Mouse (Mus musculus): ENCODE results near the gene Cc2d1a. TPM values are rescaled to one million over a fixed set of nuclear protein-coding genes. Genes with fewer than 3 reads are reported as not detected.

The Cc2d1a gene
- polyA plus RNA-seq, 1 experiment from 2014 or later, result 24.8 TPM

DNA sequence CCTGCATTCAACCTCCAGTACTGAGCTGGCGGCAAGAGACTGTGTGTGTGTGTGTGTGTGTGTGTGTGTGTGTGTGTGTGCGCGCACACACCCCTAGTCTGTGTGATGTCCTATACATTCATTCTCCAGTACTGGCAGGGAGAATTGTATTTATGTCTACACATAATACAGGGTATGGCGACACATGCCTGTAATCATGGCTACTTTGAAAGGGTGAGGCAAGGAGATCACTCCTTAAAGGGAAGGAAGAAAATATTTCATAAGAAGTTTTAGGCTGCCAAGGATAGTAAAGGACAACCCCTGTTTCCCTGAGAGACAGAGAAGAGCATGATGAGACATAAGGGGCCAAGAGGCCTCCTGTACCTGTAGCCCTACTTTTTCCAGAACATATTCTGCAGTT lies 9.9 kb upstream of the Cc2d1a start:
- DNase-seq (ENCODE audit: low spot score), result no peak
- no peaks in the 10 kb centered on the region for H3K9me3 ChIP-seq (replicated peaks)
- peaks cover 20% of the 10 kb centered on the region; the same call in 1 of the 2 replicates for H3K36me3 ChIP-seq
- H3K4me3 ChIP-seq, result no peak overlapping the region
- no peaks in the 10 kb centered on the region for H3K27me3 ChIP-seq (ENCODE audit: low read depth, poor library complexity, severe bottlenecking)
- H3K4me1 ChIP-seq, result no peaks in the 10 kb centered on the region
- no peak overlapping the region for H3K27ac ChIP-seq
- WGBS, result 91% methylated on average over 4 of the region's 4 CpGs

DNA sequence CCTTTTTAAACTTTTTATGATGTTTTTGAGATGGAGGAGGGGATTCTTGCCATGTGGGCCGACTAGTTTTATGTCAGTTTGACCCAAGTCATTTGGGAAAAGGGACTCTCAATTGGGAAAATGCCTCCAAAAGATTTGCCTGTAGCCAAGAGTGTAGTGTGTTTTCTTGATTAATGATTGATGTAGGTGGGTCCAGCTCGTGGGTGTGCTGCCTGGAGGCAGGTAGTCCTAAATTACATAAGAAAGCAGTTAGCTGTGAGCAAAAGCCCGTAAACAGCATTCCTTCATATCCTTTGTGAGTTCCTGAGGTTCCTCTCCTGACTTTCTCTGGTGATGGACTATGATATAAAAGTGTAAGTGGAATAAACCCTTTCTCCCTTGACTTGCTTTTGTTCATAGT lies 1.4 kb upstream of the Cc2d1a start:
- H3K4me3 ChIP-seq, result no peak overlapping the region
- DNase-seq (ENCODE audit: low spot score), result no peak
- peaks cover 15% of the 10 kb centered on the region for H3K36me3 ChIP-seq
- H3K27me3 ChIP-seq (ENCODE audit: low read depth, poor library complexity, severe bottlenecking), result no peaks in the 10 kb centered on the region
- WGBS, result 67% methylated on average over 3 of the region's 3 CpGs
- no peak overlapping the region for H3K27ac ChIP-seq
- no peaks in the 10 kb centered on the region for H3K9me3 ChIP-seq (replicated peaks)
- H3K4me1 ChIP-seq, result peaks cover 24% of the 10 kb centered on the region

DNA sequence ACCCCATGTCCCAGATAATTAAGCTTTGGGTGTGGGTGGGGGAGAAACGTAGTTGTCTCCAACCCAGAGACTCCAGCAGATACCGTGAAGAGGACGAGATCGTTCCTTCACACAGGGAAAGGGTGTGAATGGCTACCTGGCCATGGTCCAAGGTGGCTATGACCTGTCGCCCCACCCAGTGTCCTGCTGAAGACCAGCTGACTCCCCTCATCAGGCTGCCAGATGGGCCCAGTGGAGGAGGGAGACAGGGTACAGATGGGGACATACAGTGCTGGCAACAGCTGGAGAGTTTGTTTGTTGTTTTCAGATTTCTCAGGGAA lies 755 bp upstream of the Cc2d1a start:
- Histone ChIP-seq H3K4me3 (peak overlapping the region; percentile 72), H3K27me3 (ENCODE audit: low read depth, poor library complexity, severe bottlenecking) (no peaks in the 10 kb centered on the region), H3K4me1 (peaks cover 24% of the 10 kb centered on the region), H3K36me3 (peaks cover 21% of the 10 kb centered on the region), H3K27ac (peak overlapping the region; percentile 89), H3K9me3 (replicated peaks) (no peaks in the 10 kb centered on the region)
- 96% methylated on average over 5 of the region's 5 CpGs for WGBS
- DNase-seq (ENCODE audit: low spot score), result no peak

DNA sequence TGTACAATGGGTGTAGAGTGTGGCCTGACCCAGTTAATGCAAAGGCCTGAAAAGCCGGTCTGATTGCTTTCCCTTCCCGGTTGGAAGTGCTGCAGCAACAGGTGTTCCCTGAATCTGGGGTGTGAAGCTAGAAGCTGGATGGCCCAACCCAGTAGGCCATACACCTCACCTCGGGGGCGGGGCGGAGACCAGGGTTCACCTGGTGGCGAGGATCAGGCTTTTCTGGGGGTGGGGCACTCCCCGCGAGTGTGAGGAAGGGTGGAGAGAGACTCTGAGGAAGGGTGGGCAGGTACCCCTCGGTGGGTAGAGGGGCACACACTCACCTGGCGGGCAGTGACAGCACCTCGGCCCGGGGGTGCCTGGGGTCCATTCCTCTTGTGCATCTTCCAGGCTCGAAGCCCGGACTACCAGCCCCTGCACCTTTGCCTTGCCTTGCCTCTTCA lies 391 bp downstream of the Cc2d1a start:
- H3K4me1 ChIP-seq, result peaks cover 24% of the 10 kb centered on the region
- peak overlapping the region; percentile 89 for H3K27ac ChIP-seq
- WGBS, result 6% methylated on average over 14 of the region's 14 CpGs
- H3K4me3 ChIP-seq, result peak overlapping the region; percentile 72
- no peaks in the 10 kb centered on the region for H3K27me3 ChIP-seq (ENCODE audit: low read depth, poor library complexity, severe bottlenecking)
- H3K9me3 ChIP-seq (replicated peaks), result no peaks in the 10 kb centered on the region
- DNase-seq (ENCODE audit: low spot score), result no peak
- H3K36me3 ChIP-seq, result peaks cover 32% of the 10 kb centered on the region

DNA sequence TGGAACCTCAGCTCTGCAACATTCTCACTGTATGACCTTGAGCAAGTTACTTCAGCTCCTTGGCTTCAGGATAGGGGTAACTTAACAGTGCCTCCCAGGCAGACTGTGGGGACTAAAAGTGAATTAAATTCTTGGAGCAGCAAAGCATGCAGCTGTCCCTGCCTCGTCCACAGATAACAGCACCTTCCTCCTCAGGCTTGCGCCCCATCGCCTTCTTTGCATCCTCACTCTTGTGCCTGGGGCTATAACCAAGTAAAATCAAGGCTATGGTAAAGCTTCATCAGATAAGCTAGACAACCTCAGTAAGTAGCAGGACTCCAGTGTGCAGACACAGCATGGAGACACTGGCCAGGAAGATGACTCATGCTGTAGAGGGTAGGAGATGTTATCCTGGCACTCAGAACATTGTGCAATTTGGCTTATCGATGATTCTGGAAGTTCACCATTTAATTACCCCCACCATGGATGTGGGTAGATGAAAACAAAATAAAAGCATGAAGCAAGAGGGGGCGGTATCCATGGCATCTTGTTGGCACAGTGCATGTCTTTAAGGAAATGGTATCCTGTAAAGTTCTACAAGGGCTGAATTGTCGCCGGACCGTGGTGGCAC lies 3.0 kb downstream of the Cc2d1a start:
- Histone ChIP-seq H3K4me1 (peaks cover 24% of the 10 kb centered on the region), H3K27ac (no peak overlapping the region), H3K27me3 (ENCODE audit: low read depth, poor library complexity, severe bottlenecking) (no peaks in the 10 kb centered on the region), H3K36me3 (peaks cover 57% of the 10 kb centered on the region), H3K9me3 (replicated peaks) (no peaks in the 10 kb centered on the region), H3K4me3 (no peak overlapping the region)
- DNase-seq (ENCODE audit: low spot score), result no peak
- WGBS, result 94% methylated on average over 8 of the region's 8 CpGs

DNA sequence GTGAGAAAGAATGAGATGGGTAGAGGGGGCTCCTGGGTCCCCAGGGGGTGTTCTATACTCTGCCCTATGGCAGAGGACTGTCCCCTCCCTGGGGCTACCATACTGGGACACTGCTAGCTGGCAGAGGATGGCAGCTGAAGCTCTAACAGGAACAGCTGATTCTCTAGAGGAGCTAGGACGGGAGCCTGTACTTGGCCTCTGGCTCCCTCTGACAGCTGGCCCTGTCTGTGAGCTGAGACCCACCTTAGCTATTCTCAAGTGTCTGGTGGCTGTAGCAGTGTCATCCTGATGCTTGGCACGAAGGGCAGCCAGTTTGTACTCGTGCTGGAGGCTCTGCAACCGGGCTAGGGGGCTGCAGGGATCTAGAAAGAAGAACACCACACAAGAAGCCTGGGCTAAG lies 6.9 kb downstream of the Cc2d1a start:
- DNase-seq (ENCODE audit: low spot score), result no peak
- Histone ChIP-seq H3K4me3 (no peak overlapping the region), H3K4me1 (no peaks in the 10 kb centered on the region), H3K9me3 (replicated peaks) (no peaks in the 10 kb centered on the region), H3K36me3 (peaks cover 92% of the 10 kb centered on the region), H3K27ac (no peak overlapping the region), H3K27me3 (ENCODE audit: low read depth, poor library complexity, severe bottlenecking) (no peaks in the 10 kb centered on the region)
- WGBS, result 91% methylated on average over 4 of the region's 4 CpGs

DNA sequence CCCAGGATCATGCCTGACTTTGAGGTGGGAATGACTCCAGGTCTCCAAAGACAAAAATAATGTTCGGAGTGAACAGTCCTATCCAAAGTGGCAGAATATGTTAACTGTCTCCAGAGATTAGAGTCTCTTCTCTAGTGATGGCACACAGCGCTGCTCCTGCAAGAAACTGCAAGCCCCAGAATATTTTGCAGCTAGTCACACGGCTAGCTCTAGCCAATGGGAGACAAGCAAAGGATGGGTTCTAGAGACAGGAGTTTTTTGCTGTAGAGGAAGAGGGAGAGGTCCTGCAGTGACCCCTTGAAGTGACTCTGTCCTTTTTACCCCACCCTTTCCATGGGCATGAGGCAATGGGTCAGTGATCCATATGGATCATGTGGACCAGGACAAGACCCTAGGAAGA lies 9.9 kb downstream of the Cc2d1a start:
- Histone ChIP-seq H3K4me1 (no peaks in the 10 kb centered on the region), H3K27me3 (ENCODE audit: low read depth, poor library complexity, severe bottlenecking) (no peaks in the 10 kb centered on the region), H3K4me3 (no peak overlapping the region), H3K9me3 (replicated peaks) (no peaks in the 10 kb centered on the region), H3K27ac (no peak overlapping the region), H3K36me3 (peaks cover 99% of the 10 kb centered on the region)
- no peak for DNase-seq (ENCODE audit: low spot score)
- 92% methylated on average over 3 of the region's 3 CpGs for WGBS

DNA sequence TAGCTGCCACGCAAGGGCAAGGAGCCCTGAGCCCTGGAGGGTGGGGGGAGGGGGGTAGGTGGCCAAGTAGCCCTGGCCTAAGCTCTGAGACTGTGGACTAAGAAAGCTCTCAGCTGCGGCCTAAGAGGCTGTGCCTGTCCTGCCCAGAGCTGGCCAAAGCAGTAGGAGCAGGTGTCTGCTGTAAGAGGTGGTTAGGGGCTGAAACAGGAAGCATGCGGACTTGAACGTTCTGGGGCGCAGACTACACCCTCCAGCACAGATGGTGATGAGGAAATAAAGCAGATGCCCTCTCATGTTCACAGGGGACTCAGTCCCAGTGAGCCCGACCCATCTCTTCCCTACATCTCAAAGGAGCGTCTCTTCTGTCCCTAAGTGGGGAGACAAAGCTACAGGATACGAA lies 15.5 kb downstream of the Cc2d1a start:
- no peak for DNase-seq (ENCODE audit: low spot score)
- Histone ChIP-seq H3K27me3 (ENCODE audit: low read depth, poor library complexity, severe bottlenecking) (peaks cover 10% of the 10 kb centered on the region; the same call in 1 of the 2 replicates), H3K27ac (no peak overlapping the region), H3K9me3 (replicated peaks) (no peaks in the 10 kb centered on the region), H3K4me1 (peaks cover 16% of the 10 kb centered on the region), H3K36me3 (peaks cover 64% of the 10 kb centered on the region), H3K4me3 (0 out of 2 replicates have a peak overlapping the region, but pooled peaks have one; percentile 6)
- 89% methylated on average over 8 of the region's 8 CpGs for WGBS

DNA sequence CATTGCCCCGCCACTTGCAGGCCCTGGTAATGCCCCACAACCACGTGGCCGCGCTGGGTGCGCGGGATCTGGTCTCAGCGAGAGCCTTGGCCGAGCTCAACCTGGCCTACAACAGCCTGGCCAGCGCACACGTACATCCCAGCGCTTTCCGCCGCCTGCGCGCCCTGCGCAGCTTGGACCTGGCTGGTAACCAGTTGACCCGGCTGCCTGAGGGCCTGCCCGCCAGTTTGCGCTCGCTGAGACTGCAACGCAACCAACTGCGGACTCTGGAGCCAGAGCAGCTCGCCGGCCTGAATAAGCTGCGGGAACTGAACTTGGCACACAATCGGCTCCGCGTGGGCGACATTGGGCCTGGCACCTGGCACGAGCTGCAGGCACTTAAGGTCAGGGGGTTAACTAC lies 16.9 kb downstream of the Cc2d1a start:
- Histone ChIP-seq H3K36me3 (peaks cover 50% of the 10 kb centered on the region), H3K9me3 (replicated peaks) (no peaks in the 10 kb centered on the region), H3K4me1 (peaks cover 28% of the 10 kb centered on the region), H3K4me3 (no peak overlapping the region), H3K27ac (0 out of 2 replicates have a peak overlapping the region, but pooled peaks have one; percentile 3), H3K27me3 (ENCODE audit: low read depth, poor library complexity, severe bottlenecking) (peaks cover 10% of the 10 kb centered on the region; the same call in 1 of the 2 replicates)
- peak; percentile 43 for DNase-seq (ENCODE audit: low spot score)
- 42% methylated on average over 30 of the region's 30 CpGs for WGBS

DNA sequence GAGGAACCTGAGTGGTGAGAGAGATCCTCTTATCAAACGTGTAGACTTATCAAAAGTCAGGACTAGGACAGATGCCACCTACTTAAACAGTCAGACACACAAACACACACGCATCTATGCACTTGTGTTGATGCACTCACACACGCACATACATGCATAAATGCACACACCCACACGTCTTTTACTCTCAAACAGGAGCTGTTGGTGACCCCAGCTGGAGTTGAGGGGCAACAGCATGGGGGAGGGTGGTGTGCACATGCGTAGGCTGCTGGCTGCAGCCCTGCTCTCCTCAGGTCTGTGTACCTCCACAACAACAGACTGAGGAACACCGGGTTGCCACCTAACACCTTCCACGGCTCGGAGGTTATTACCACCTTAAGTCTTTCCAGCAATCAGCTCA lies 19.5 kb downstream of the Cc2d1a start:
- H3K9me3 ChIP-seq (replicated peaks), result no peaks in the 10 kb centered on the region
- H3K4me3 ChIP-seq, result no peak overlapping the region
- peaks cover 24% of the 10 kb centered on the region for H3K36me3 ChIP-seq
- H3K27ac ChIP-seq, result no peak overlapping the region
- H3K27me3 ChIP-seq (ENCODE audit: low read depth, poor library complexity, severe bottlenecking), result peaks cover 10% of the 10 kb centered on the region; the same call in 1 of the 2 replicates
- DNase-seq (ENCODE audit: low spot score), result no peak
- peaks cover 34% of the 10 kb centered on the region for H3K4me1 ChIP-seq
- WGBS, result 68% methylated on average over 8 of the region's 8 CpGs

DNA sequence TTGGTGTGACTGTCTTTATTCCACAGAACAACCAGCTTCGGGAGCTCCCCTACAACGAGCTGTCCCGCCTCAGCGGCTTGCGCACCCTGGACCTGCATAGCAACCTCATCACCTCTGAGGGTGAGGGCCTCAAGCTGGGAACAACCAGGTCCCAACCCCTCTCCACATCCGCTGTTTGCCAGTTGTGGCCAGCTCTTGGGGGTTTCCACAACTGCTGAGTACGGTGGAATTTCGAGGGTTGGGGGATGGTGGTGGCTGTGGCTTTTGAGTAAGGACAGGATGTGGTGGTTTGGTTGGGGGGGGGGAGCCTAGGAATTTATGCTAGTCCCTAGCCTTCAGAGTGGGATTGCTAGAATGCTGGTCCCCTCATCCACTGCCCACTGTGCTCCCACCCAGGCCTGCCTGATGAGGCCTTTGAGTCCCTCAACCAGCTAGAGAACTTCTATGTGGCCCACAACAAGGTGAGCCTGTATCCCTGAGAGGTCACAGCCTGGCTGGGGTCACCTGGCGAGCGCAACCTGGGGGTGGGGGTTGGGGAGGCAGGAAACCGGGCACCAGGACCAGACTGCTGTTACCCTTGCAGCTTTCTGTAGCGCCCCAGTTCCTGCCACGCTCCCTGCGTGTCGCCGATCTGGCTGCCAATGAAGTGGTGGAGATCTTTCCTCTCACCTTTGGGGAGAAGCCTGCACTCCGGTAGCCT lies 20.4 kb downstream of the Cc2d1a start:
- no peaks in the 10 kb centered on the region for H3K9me3 ChIP-seq (replicated peaks)
- 62% methylated on average over 17 of the region's 17 CpGs for WGBS
- peaks cover 15% of the 10 kb centered on the region for H3K36me3 ChIP-seq
- H3K4me1 ChIP-seq, result peaks cover 34% of the 10 kb centered on the region
- peaks cover 10% of the 10 kb centered on the region; the same call in 1 of the 2 replicates for H3K27me3 ChIP-seq (ENCODE audit: low read depth, poor library complexity, severe bottlenecking)
- DNase-seq (ENCODE audit: low spot score), result no peak
- peak overlapping the region; percentile 66 for H3K27ac ChIP-seq
- no peak overlapping the region for H3K4me3 ChIP-seq

DNA sequence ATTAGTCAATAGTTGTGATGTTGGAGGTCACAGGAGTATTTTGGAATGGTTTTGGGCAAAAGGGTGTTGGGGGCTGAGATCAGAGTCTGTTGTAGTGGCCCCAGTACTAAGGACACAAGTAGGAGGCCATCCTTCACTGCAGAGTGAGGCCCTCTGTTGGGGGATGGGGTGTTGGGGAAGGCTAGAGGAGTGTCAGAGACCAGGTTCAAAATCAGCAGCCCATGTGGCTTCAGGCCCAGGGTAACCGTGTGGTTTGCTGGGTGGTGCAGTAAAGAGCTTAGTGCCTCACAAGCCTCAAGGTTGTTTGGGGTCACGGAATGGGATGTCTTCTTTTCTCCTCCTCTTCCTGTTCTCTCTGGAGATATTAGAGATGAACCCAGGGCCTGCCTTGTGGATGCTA lies 21.0 kb downstream of the Cc2d1a start:
- H3K4me1 ChIP-seq, result peaks cover 34% of the 10 kb centered on the region
- peaks cover 10% of the 10 kb centered on the region; the same call in 1 of the 2 replicates for H3K27me3 ChIP-seq (ENCODE audit: low read depth, poor library complexity, severe bottlenecking)
- peaks cover 9% of the 10 kb centered on the region for H3K36me3 ChIP-seq
- H3K4me3 ChIP-seq, result no peak overlapping the region
- no peak for DNase-seq (ENCODE audit: low spot score)
- peak overlapping the region; percentile 66; the same call in 1 of the 2 replicates for H3K27ac ChIP-seq
- WGBS, result 71% methylated on average over 2 of the region's 2 CpGs
- H3K9me3 ChIP-seq (replicated peaks), result no peaks in the 10 kb centered on the region

DNA sequence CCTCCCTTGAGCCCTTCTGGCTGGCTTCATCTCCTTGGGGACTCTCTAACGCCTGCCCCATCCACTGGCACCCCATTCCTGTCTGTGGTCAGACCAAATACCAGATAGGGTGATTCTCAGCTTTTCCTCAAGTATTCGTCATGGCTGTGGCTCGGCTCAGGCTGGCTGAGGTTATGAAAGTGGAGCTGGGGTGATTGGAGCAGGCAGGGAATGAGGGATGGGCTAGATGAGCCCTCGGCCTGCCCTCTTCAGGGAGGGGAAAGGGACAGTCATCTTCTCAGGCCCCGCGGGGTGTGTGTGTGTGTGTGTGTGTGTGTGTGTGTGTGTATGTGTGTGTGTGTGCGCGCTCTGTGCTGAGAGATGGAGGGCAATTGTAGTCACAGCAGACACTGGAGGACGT lies 22.1 kb downstream of the Cc2d1a start, which contains the start of gene Podnl1:
TSS of gene Podnl1 (plus strand) at position 334 of the 400 bp plus-strand sequence.
- Histone ChIP-seq H3K4me3 (no peak within 1 kb of the TSS), H3K36me3 (no peaks in the 10 kb centered on the region), H3K4me1 (peaks cover 28% of the 10 kb centered on the region), H3K27me3 (ENCODE audit: low read depth, poor library complexity, severe bottlenecking) (peaks cover 4% of the 10 kb centered on the region; the same call in 1 of the 2 replicates), H3K27ac (peak within 1 kb of the TSS; percentile 66), H3K9me3 (replicated peaks) (no peaks in the 10 kb centered on the region)
- no peak for DNase-seq (ENCODE audit: low spot score)
- WGBS, result 71% methylated on average over 9 of the region's 9 CpGs

All from limb, embryonic 10.5 days (tissue).